ENCODE assay signal across 8 mouse cellular contexts in the genomic region with DNA sequence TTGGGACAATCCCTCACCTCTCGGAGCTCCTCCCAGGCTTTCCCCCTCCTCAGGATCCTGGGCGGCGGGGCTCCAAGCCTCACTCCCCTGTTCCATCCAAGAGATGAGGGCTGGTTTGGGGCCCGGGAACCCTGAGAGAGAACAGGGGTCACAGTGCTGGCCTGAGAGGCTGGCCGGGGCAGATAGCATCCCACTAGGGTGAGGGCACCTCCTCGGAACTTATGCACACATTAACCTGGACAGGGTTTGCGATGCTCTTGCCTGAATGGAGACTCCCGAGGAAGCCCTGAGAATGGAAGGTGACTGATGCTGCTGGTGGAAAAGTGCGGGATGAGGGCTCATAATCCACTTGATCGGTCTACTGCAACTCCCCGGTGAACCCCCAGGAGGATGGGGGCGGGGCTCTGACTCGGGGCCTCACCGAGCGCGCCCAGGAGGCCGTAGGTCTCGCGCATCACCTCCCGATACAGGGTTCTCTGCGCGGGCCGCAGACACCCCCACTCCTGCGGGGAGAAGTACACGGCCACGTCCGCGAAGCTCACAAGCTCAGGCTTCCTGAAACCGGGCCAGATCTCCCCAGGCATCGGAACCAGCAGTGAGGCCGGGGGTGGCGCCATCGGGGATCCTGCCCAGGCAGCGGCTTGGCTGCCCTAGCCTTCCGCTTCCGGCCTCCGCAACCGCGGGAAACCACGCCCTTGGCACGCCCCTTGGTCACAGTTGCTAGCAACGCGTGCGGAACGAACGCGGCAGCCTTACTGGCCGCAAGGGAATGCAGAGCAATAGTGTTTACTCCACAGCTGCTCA. TPM values are rescaled to one million over a fixed set of nuclear protein-coding genes. Genes with fewer than 3 reads are reported as not detected.
A peak's percentile ranks its signal among the peaks of the same experiment; 100 is the strongest.
DNase-seq lines count a peak whose midpoint lies in the region; ATAC-seq and TF ChIP-seq lines count a peak whose summit lies in the region.

A gene (minus strand): TSS at position 681 of the 804 bp plus-strand sequence.

- peak within 1 kb of the TSS; percentile 67 for H3K9ac ChIP-seq in CH12.LX (ENCODE audit: insufficient read depth, low read depth)
- H3K9ac ChIP-seq in forebrain, embryonic 11.5 days (ENCODE audit: low read length) = peak within 1 kb of the TSS; percentile 89
- H3K9ac ChIP-seq in heart, embryonic 16.5 days (ENCODE audit: low read length) = peak within 1 kb of the TSS; percentile 94
- H3K9ac ChIP-seq in liver, embryonic 15.5 days = peak within 1 kb of the TSS; percentile 69
- H3K9ac ChIP-seq in neural tube, embryonic 12.5 days = peak within 1 kb of the TSS; percentile 89

- peaks cover 4 to 22% of the 10 kb centered on the region in 2 experiments; a peak in 2 of 4 replicates for H3K4me1 ChIP-seq in CH12.LX (ENCODE audit: control insufficient read depth in 1 of 2, insufficient read depth in 2 of 2)
- H3K4me1 ChIP-seq in forebrain, embryonic 11.5 days (replicated peaks; ENCODE audit: control insufficient read depth, insufficient read depth, low read length) = 0 out of 2 replicates have a peak, but pooled peaks cover 5% of the 10 kb centered on the region
- peaks cover 9% of the 10 kb centered on the region for H3K4me1 ChIP-seq in heart, embryonic 16.5 days (ENCODE audit: control insufficient read depth, insufficient read depth, low read length)
- peaks cover 29% of the 10 kb centered on the region for H3K4me1 ChIP-seq in liver, embryonic 15.5 days (replicated peaks)
- peaks cover 11% of the 10 kb centered on the region; the same call in 1 of the 2 replicates for H3K4me1 ChIP-seq in neural tube, embryonic 12.5 days

- TF ChIP-seq RAD21 in CH12.LX (IDR thresholded peaks at IDR 0.05; ENCODE audit: low read depth, low read length) = no peak

- H3K4me2 ChIP-seq in CH12.LX (ENCODE audit: insufficient read depth, low read depth, poor library complexity, severe bottlenecking) = peak within 1 kb of the TSS; percentile 77
- peak within 1 kb of the TSS; percentile 96 for H3K4me2 ChIP-seq in forebrain, embryonic 11.5 days (ENCODE audit: low read depth, low read length, severe bottlenecking)
- H3K4me2 ChIP-seq in heart, embryonic 16.5 days (ENCODE audit: low read depth, low read length) = peak within 1 kb of the TSS; percentile 99
- peak within 1 kb of the TSS; percentile 96 for H3K4me2 ChIP-seq in liver, embryonic 15.5 days
- H3K4me2 ChIP-seq in neural tube, embryonic 12.5 days (replicated peaks) = peak within 1 kb of the TSS; percentile 96

- peak; percentile 92 for TF ChIP-seq POLR2A in CH12.LX (IDR thresholded peaks at IDR 0.05; ENCODE audit: low read depth, low read length)

- DNase-seq in CH12.LX (ENCODE audit: extremely low read depth) = peak; percentile 93
- DNase-seq in c-Kit-positive CD71-positive TER-119-negative erythroid progenitor cells, embryonic 14.5 days (ENCODE audit: low read depth) = peak; percentile 88
- peak; percentile 95 for DNase-seq in forebrain, embryonic 11.5 days (ENCODE audit: low spot score)
- DNase-seq in kidney, postnatal 36 days = peak; percentile 97 to 99
- DNase-seq in telencephalon, adult 2 months (ENCODE audit: low read depth, low spot score) = peak; percentile 67

- in situ Hi-C loops in CH12.LX (cut with MboI; ENCODE audit: low pct_ligation_motif_present, low pct_unique_long_range_greater_than_20kb, low sequenced_read_pairs) = loop anchor here (5.0 kb wide), 1 partner anchor 36 kb away; a partner anchor contains a TSS

- H3K36me3 ChIP-seq in CH12.LX (replicated peaks in 1 of 2; ENCODE audit: control insufficient read depth in 1 of 2, insufficient read depth in 1 of 2, low read length in 1 of 2) = peaks cover 11 to 31% of the 10 kb centered on the region in 2 experiments
- H3K36me3 ChIP-seq in forebrain, embryonic 11.5 days (ENCODE audit: control insufficient read depth, insufficient read depth, low read length) = no peaks in the 10 kb centered on the region; the same call in 1 of the 2 replicates
- peaks cover 5% of the 10 kb centered on the region; the same call in 1 of the 2 replicates for H3K36me3 ChIP-seq in heart, embryonic 16.5 days (ENCODE audit: control insufficient read depth, insufficient read depth)
- peaks cover 20% of the 10 kb centered on the region for H3K36me3 ChIP-seq in liver, embryonic 15.5 days (replicated peaks)
- peaks cover 7% of the 10 kb centered on the region for H3K36me3 ChIP-seq in neural tube, embryonic 12.5 days

- H3K27me3 ChIP-seq in CH12.LX (replicated peaks) = peaks cover 8% of the 10 kb centered on the region
- peaks cover 7% of the 10 kb centered on the region for H3K27me3 ChIP-seq in forebrain, embryonic 11.5 days (ENCODE audit: control insufficient read depth, insufficient read depth, low read length)
- H3K27me3 ChIP-seq in heart, embryonic 16.5 days (ENCODE audit: control insufficient read depth, insufficient read depth, low read length) = peaks cover 4% of the 10 kb centered on the region; the same call in 1 of the 2 replicates
- peaks cover 14% of the 10 kb centered on the region for H3K27me3 ChIP-seq in liver, embryonic 15.5 days
- H3K27me3 ChIP-seq in neural tube, embryonic 12.5 days (replicated peaks) = peaks cover 8% of the 10 kb centered on the region; the same call in 1 of the 2 replicates

- 2% methylated on average over 48 of the region's 48 CpGs for WGBS in forebrain, embryonic 11.5 days
- WGBS in heart, embryonic 16.5 days = 2% methylated on average over 48 of the region's 48 CpGs
- WGBS in liver, embryonic 15.5 days (ENCODE audit: insufficient replicate concordance) = 1% methylated on average over 48 of the region's 48 CpGs
- WGBS in neural tube, embryonic 12.5 days = 2% methylated on average over 48 of the region's 48 CpGs

- H3K9me3 ChIP-seq in CH12.LX (replicated peaks; ENCODE audit: low read length) = no peaks in the 10 kb centered on the region
- H3K9me3 ChIP-seq in forebrain, embryonic 11.5 days (ENCODE audit: control insufficient read depth, low read length) = no peaks in the 10 kb centered on the region
- no peaks in the 10 kb centered on the region for H3K9me3 ChIP-seq in heart, embryonic 16.5 days (replicated peaks; ENCODE audit: control insufficient read depth, low read length)
- H3K9me3 ChIP-seq in liver, embryonic 15.5 days (replicated peaks) = no peaks in the 10 kb centered on the region
- H3K9me3 ChIP-seq in neural tube, embryonic 12.5 days = no peaks in the 10 kb centered on the region

- dilution Hi-C loops in CH12.LX (cut with MboI; ENCODE audit: extremely low pct_ligation_motif_present, extremely low pct_unique_long_range_greater_than_20kb, low sequenced_read_pairs) = no loop called here

- H3K27ac ChIP-seq in CH12.LX (ENCODE audit: insufficient read depth, low read depth) = no peak within 1 kb of the TSS; the same call in 1 of the 2 replicates
- no peak within 1 kb of the TSS for H3K27ac ChIP-seq in forebrain, embryonic 11.5 days (ENCODE audit: low read depth, low read length)
- no peak within 1 kb of the TSS; the same call in 1 of the 2 replicates for H3K27ac ChIP-seq in heart, embryonic 16.5 days (ENCODE audit: low read length)
- H3K27ac ChIP-seq in liver, embryonic 15.5 days (replicated peaks) = peak within 1 kb of the TSS; percentile 81
- H3K27ac ChIP-seq in neural tube, embryonic 12.5 days = 0 out of 2 replicates have a peak within 1 kb of the TSS, but pooled peaks have one; percentile 28

- TF ChIP-seq EP300 in CH12.LX (IDR thresholded peaks at IDR 0.05; ENCODE audit: low read length) = no peak

- peak within 1 kb of the TSS; percentile 56 to 82 (median 82) for H3K4me3 ChIP-seq in CH12.LX (replicated peaks in 1 of 3; ENCODE audit: low read depth in 2 of 3, low read length in 2 of 3, poor library complexity in 1 of 3)
- H3K4me3 ChIP-seq in forebrain, embryonic 11.5 days (ENCODE audit: low read depth, low read length) = peak within 1 kb of the TSS; percentile 83
- peak within 1 kb of the TSS; percentile 91 for H3K4me3 ChIP-seq in heart, embryonic 16.5 days (ENCODE audit: low read length)
- peak within 1 kb of the TSS; percentile 87 for H3K4me3 ChIP-seq in liver, embryonic 15.5 days (replicated peaks)
- peak within 1 kb of the TSS; percentile 81 for H3K4me3 ChIP-seq in neural tube, embryonic 12.5 days

- peak; percentile 94 for ATAC-seq in forebrain, embryonic 11.5 days (replicated peaks; ENCODE audit: low FRiP score)
- ATAC-seq in heart, embryonic 16.5 days (replicated peaks; ENCODE audit: extremely low read depth, insufficient read depth, low FRiP score) = peak; percentile 93
- ATAC-seq in liver, embryonic 15.5 days (ENCODE audit: insufficient read depth) = peak; percentile 96
- ATAC-seq in neural tube, embryonic 12.5 days (ENCODE audit: low FRiP score, low read depth) = peak; percentile 95

- peaks cover 5% of the 10 kb centered on the region for H3K79me2 ChIP-seq in CH12.LX (replicated peaks; ENCODE audit: control insufficient read depth, extremely low read depth, insufficient read depth, poor library complexity, severe bottlenecking)

- no peak; a peak in 1 of 4 replicates for TF ChIP-seq CTCF in CH12.LX (conservative IDR thresholded peaks at IDR 0.05 in 1 of 2, IDR thresholded peaks at IDR 0.05 in 1 of 2; ENCODE audit: low read depth in 2 of 2, low read length in 2 of 2)

TF ChIP-seq in CH12.LX, 34 proteins besides CTCF, POLR2A, EP300 and RAD21 (continues in another document):
- TF ChIP-seq MXI1 (IDR thresholded peaks at IDR 0.05; ENCODE audit: low read depth, low read length) (peak; percentile 97), ELF1 (IDR thresholded peaks at IDR 0.05; ENCODE audit: low read depth, low read length) (peak; percentile 95), CHD2 (IDR thresholded peaks at IDR 0.05; ENCODE audit: low read length) (no peak), E2F4 (IDR thresholded peaks at IDR 0.05; ENCODE audit: insufficient replicate concordance, low read depth, low read length) (0 out of 2 replicates have a peak, but pooled peaks have one; percentile 71), MAZ (IDR thresholded peaks at IDR 0.05; ENCODE audit: low read depth, low read length) (peak; percentile 2; the same call in 1 of the 2 replicates), MAX (IDR thresholded peaks at IDR 0.05; ENCODE audit: low read length) (peak; percentile 93), HCFC1 (IDR thresholded peaks at IDR 0.05; ENCODE audit: low read depth, low read length) (peak; percentile 75), JUND (conservative IDR thresholded peaks at IDR 0.05; ENCODE audit: low read depth, low read length) (no peak), GABPA (IDR thresholded peaks at IDR 0.05; ENCODE audit: insufficient replicate concordance, low read depth, low read length) (no peak), ETS1 (conservative IDR thresholded peaks at IDR 0.05; ENCODE audit: low read depth, low read length) (peak; percentile 51; the same call in 1 of the 2 replicates)

RNA-seq across cellular contexts. Expression of the gene that starts here (rescaled TPM):
- 15.8 and 18.7 TPM in 2 replicates for total RNA-seq in CH12.LX (2012; rRNA removed)
- total RNA-seq in CH12.LX (2014; rRNA removed) = 12.3 and 12.4 TPM in 2 replicates
- polyA plus RNA-seq in CH12.LX (2012; ENCODE audit: insufficient read length, low read depth) = 16.1 and 21.3 TPM in 2 replicates
- 35.4 and 35.7 TPM in 2 replicates for polyA plus RNA-seq in forebrain, embryonic 11.5 days (2014; fragmentation: Nextera tagmentation; extraction: Ambion mirVana)
- 14.1 and 14.8 TPM in 2 replicates for polyA plus RNA-seq in heart, embryonic 16.5 days (2015; fragmentation: Nextera tagmentation; extraction: Ambion mirVana)
- polyA plus RNA-seq in liver, embryonic 15.5 days (2015; fragmentation: Nextera tagmentation; extraction: Ambion mirVana) = 7.3 and 9.1 TPM in 2 replicates
- 31.4 and 36.0 TPM in 2 replicates for polyA plus RNA-seq in neural tube, embryonic 12.5 days (2016; fragmentation: Nextera tagmentation; extraction: Ambion mirVana)

Comparison
In these comparisons a context has a peak if more than half of its experiments do, and no peak if none do; other contexts are left out.
1. H3K27ac ChIP-seq: peak in liver, embryonic 15.5 days (single experiment) and neural tube, embryonic 12.5 days (single experiment); none in CH12.LX (single experiment), forebrain, embryonic 11.5 days (single experiment) and heart, embryonic 16.5 days (single experiment).
2. Peak in every context shown above with its lines, with median percentiles within 50 percentile points of each other: DNase-seq, H3K4me2 ChIP-seq, H3K4me3 ChIP-seq, H3K9ac ChIP-seq and ATAC-seq.